Mouse (Mus musculus): ENCODE measurements around the gene 6330409D20Rik. TPM values are rescaled to one million over a fixed set of nuclear protein-coding genes. Genes with fewer than 3 reads are reported as not detected.

6330409D20Rik gene
- polyA plus RNA-seq, 1 experiment, result not detected

- under 1% methylated on average over 66 of the region's 66 CpGs for WGBS
- H3K27me3 ChIP-seq (ENCODE audit: control insufficient read depth, insufficient read depth, low read length), result no peaks in the 10 kb centered on the region
- TF ChIP-seq POLR2A (IDR thresholded peaks at IDR 0.05; ENCODE audit: low read depth, low read length) (peak; percentile 44), CTCF (IDR thresholded peaks at IDR 0.05; ENCODE audit: extremely low read depth, insufficient read length, insufficient replicate concordance, low read depth, low read length) (peak; percentile 97)
- peak within 1 kb of the TSS; percentile 77 for H3K27ac ChIP-seq (ENCODE audit: insufficient read depth, low read depth, low read length)
- H3K36me3 ChIP-seq (ENCODE audit: control insufficient read depth, insufficient read depth, low read length), result peaks cover 24% of the 10 kb centered on the region
- H3K4me3 ChIP-seq (ENCODE audit: low read depth, low read length), result peak within 1 kb of the TSS; percentile 87
- H3K4me1 ChIP-seq (ENCODE audit: control insufficient read depth, insufficient read depth, insufficient read length, low read length), result no peaks in the 10 kb centered on the region
Measured at GRCm38 (mm10) chr2:32757056-32757845, 16.4 kb upstream of the 6330409D20Rik start, which contains the start of gene Tor2a. Gene Tor2a (plus strand): TSS chr2:32757234.

GRCm38 (mm10) chr2:32756674-32757055, 15.8 kb upstream of the 6330409D20Rik start:
- WGBS, result 32% methylated on average over 6 of the region's 6 CpGs

DNA sequence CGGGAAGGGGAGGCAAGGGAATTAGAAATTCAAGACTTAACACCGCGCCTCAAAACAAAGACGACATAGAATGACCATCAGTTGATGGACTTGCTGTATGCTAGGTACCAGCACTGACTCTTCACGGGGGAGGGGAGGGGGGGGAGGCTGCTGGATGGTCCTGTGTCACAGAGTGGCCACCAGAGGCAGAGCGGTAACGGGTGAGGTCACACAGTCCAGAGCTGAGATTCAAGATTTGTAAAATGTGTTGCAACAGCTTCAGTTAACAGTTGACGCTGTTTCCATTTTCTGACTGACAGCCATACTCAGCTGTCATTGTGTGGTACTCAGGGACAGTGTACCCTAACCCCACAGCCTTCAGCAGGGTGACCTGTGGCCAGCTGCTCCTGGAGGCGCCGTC, 11.4 kb upstream of the 6330409D20Rik start:
- no peak overlapping the region for H3K27ac ChIP-seq (ENCODE audit: insufficient read depth, low read depth, low read length)
- H3K4me3 ChIP-seq (ENCODE audit: low read depth, low read length), result no peak overlapping the region
- TF ChIP-seq CTCF (IDR thresholded peaks at IDR 0.05; ENCODE audit: extremely low read depth, insufficient read length, insufficient replicate concordance, low read depth, low read length), result no peak
- no peak for TF ChIP-seq POLR2A (IDR thresholded peaks at IDR 0.05; ENCODE audit: low read depth, low read length)
- H3K36me3 ChIP-seq (ENCODE audit: control insufficient read depth, insufficient read depth, low read length), result no peaks in the 10 kb centered on the region; the same call in 1 of the 2 replicates
- H3K27me3 ChIP-seq (ENCODE audit: control insufficient read depth, insufficient read depth, low read length), result no peaks in the 10 kb centered on the region
- WGBS, result 67% methylated on average over 10 of the region's 10 CpGs
- H3K4me1 ChIP-seq (ENCODE audit: control insufficient read depth, insufficient read depth, insufficient read length, low read length), result peaks cover 3% of the 10 kb centered on the region

More at GRCm38 (mm10) chr2:32756674-32757055, 15.8 kb upstream of the 6330409D20Rik start:
- Histone ChIP-seq H3K36me3 (ENCODE audit: control insufficient read depth, insufficient read depth, low read length) (peaks cover 19% of the 10 kb centered on the region), H3K27ac (ENCODE audit: insufficient read depth, low read depth, low read length) (no peak overlapping the region), H3K4me1 (ENCODE audit: control insufficient read depth, insufficient read depth, insufficient read length, low read length) (no peaks in the 10 kb centered on the region), H3K27me3 (ENCODE audit: control insufficient read depth, insufficient read depth, low read length) (no peaks in the 10 kb centered on the region), H3K4me3 (ENCODE audit: low read depth, low read length) (no peak overlapping the region)
- TF ChIP-seq POLR2A (IDR thresholded peaks at IDR 0.05; ENCODE audit: low read depth, low read length), result no peak
- no peak for TF ChIP-seq CTCF (IDR thresholded peaks at IDR 0.05; ENCODE audit: extremely low read depth, insufficient read length, insufficient replicate concordance, low read depth, low read length)

GRCm38 (mm10) chr2:32751665-32752033, 10.8 kb upstream of the 6330409D20Rik start:
- WGBS, result 22% methylated on average over 10 of the region's 10 CpGs
- no peak overlapping the region for H3K27ac ChIP-seq (ENCODE audit: insufficient read depth, low read depth, low read length)
- no peaks in the 10 kb centered on the region for H3K27me3 ChIP-seq (ENCODE audit: control insufficient read depth, insufficient read depth, low read length)
- no peak for TF ChIP-seq POLR2A (IDR thresholded peaks at IDR 0.05; ENCODE audit: low read depth, low read length)
- TF ChIP-seq CTCF (IDR thresholded peaks at IDR 0.05; ENCODE audit: extremely low read depth, insufficient read length, insufficient replicate concordance, low read depth, low read length), result no peak
- no peaks in the 10 kb centered on the region; the same call in 1 of the 2 replicates for H3K36me3 ChIP-seq (ENCODE audit: control insufficient read depth, insufficient read depth, low read length)
- H3K4me3 ChIP-seq (ENCODE audit: low read depth, low read length), result peak overlapping the region; percentile 59
- H3K4me1 ChIP-seq (ENCODE audit: control insufficient read depth, insufficient read depth, insufficient read length, low read length), result peaks cover 3% of the 10 kb centered on the region

DNA sequence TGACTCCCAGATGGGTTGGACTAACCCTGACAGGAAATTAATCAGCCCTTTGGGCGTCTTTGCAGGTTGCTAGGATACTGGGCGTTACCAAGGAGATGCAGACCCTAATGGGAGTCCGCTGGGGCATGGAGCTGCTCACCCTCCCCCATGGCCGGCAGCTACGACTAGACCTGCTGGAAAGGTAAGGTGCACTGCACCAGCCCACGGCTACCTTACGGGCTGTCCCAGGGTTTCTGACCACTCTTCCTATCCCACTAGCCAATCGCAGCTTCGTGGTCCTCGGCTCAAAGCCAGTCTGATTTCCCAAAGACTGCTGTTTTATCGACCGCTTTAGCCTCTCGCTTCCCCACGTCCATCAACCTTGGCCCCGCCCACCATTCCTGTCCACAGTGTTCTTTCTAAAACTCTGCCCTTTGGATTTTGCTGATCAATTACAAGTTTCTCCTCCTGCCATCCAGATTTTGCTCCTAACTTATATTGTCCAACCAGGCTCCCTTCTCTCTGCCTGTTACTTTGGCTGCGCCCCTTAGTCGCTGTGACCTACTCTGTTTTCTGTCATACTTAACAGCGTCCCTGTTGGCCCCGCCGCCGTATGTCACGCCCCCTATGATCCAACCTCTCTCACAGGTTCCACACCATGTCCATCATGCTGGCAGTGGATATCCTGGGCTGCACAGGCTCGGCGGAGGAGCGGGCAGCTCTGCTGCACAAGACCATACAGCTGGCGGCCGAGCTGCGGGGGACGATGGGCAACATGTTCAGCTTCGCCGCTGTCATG, 10.3 kb upstream of the 6330409D20Rik start:
- WGBS, result 21% methylated on average over 31 of the region's 31 CpGs
- peaks cover 5% of the 10 kb centered on the region for H3K4me1 ChIP-seq (ENCODE audit: control insufficient read depth, insufficient read depth, insufficient read length, low read length)
- no peak for TF ChIP-seq CTCF (IDR thresholded peaks at IDR 0.05; ENCODE audit: extremely low read depth, insufficient read length, insufficient replicate concordance, low read depth, low read length)
- TF ChIP-seq POLR2A (IDR thresholded peaks at IDR 0.05; ENCODE audit: low read depth, low read length), result no peak
- no peaks in the 10 kb centered on the region for H3K27me3 ChIP-seq (ENCODE audit: control insufficient read depth, insufficient read depth, low read length)
- H3K27ac ChIP-seq (ENCODE audit: insufficient read depth, low read depth, low read length), result no peak overlapping the region
- H3K36me3 ChIP-seq (ENCODE audit: control insufficient read depth, insufficient read depth, low read length), result no peaks in the 10 kb centered on the region; the same call in 1 of the 2 replicates
- peak overlapping the region; percentile 59 for H3K4me3 ChIP-seq (ENCODE audit: low read depth, low read length)

- TF ChIP-seq CTCF (IDR thresholded peaks at IDR 0.05; ENCODE audit: extremely low read depth, insufficient read length, insufficient replicate concordance, low read depth, low read length), result peak; percentile 18; the same call in 1 of the 2 replicates
- TF ChIP-seq POLR2A (IDR thresholded peaks at IDR 0.05; ENCODE audit: low read depth, low read length), result no peak
- Histone ChIP-seq H3K36me3 (ENCODE audit: control insufficient read depth, insufficient read depth, low read length) (no peaks in the 10 kb centered on the region; the same call in 1 of the 2 replicates), H3K4me1 (ENCODE audit: control insufficient read depth, insufficient read depth, insufficient read length, low read length) (peaks cover 5% of the 10 kb centered on the region), H3K27ac (ENCODE audit: insufficient read depth, low read depth, low read length) (no peak overlapping the region), H3K4me3 (ENCODE audit: low read depth, low read length) (no peak overlapping the region), H3K27me3 (ENCODE audit: control insufficient read depth, insufficient read depth, low read length) (no peaks in the 10 kb centered on the region)
- 68% methylated on average over 7 of the region's 7 CpGs for WGBS
Measured at GRCm38 (mm10) chr2:32750199-32750598, 9.4 kb upstream of the 6330409D20Rik start.

DNA sequence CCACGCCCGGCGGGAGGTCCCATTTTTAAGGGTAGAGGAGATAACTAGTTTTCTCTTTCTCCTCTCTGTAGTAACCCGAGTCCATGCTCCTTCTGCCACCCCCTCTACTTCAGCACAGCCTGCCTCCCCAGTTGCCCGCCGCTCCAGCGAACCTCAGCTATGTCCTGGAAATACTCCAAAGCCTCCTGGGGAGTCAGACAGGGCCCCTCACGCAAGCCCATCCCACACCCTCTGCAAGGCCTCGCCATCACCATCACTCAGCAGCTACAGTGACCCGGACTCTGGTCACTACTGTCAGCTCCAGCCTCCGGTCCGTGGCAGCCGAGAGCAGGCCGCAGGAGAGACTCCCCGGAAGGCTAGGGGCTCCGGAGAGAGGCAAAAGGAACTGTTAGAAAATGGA, 8.3 kb upstream of the 6330409D20Rik start:
- Histone ChIP-seq H3K27me3 (ENCODE audit: control insufficient read depth, insufficient read depth, low read length) (no peaks in the 10 kb centered on the region), H3K36me3 (ENCODE audit: control insufficient read depth, insufficient read depth, low read length) (no peaks in the 10 kb centered on the region; the same call in 1 of the 2 replicates), H3K4me3 (ENCODE audit: low read depth, low read length) (no peak overlapping the region), H3K27ac (ENCODE audit: insufficient read depth, low read depth, low read length) (no peak overlapping the region), H3K4me1 (ENCODE audit: control insufficient read depth, insufficient read depth, insufficient read length, low read length) (peaks cover 5% of the 10 kb centered on the region)
- no peak for TF ChIP-seq POLR2A (IDR thresholded peaks at IDR 0.05; ENCODE audit: low read depth, low read length)
- TF ChIP-seq CTCF (IDR thresholded peaks at IDR 0.05; ENCODE audit: extremely low read depth, insufficient read length, insufficient replicate concordance, low read depth, low read length), result no peak
- WGBS, result 86% methylated on average over 16 of the region's 16 CpGs
